ENCODE assay signal across 26 mouse cellular contexts in genomic region chr5:89411536-89411935, GRCm38 (mm10). TPM values are rescaled to one million over a fixed set of nuclear protein-coding genes. Genes with fewer than 3 reads are reported as not detected.
DNase-seq lines count a peak whose midpoint lies in the region; ATAC-seq and TF ChIP-seq lines count a peak whose summit lies in the region.
"Had no signal": no experiment of that assay in that cellular context is flagged by ENCODE, and none has a peak within 500 bp of the region (broad histone marks: within the 10 kb centered on the region; RNA-seq: fewer than 3 reads in every experiment).

No protein-coding gene starts in this region.

- no peaks in the 10 kb centered on the region for H3K4me1 ChIP-seq in hindbrain, postnatal 0 days (ENCODE audit: insufficient read depth, low read length)
- no peaks in the 10 kb centered on the region for H3K4me1 ChIP-seq in hindbrain, embryonic 13.5 days (replicated peaks)
- no peaks in the 10 kb centered on the region for H3K4me1 ChIP-seq in midbrain, embryonic 14.5 days (ENCODE audit: control insufficient read depth, insufficient read depth, low read length)
- H3K4me1 ChIP-seq in midbrain, embryonic 11.5 days (ENCODE audit: control insufficient read depth, insufficient read depth, low read length), result no peaks in the 10 kb centered on the region
- H3K4me1 ChIP-seq in stomach, postnatal 0 days (replicated peaks; ENCODE audit: control insufficient read depth, insufficient read depth), result no peaks in the 10 kb centered on the region
- H3K4me1 ChIP-seq: forebrain, embryonic 15.5 days; heart, embryonic 12.5 days; hindbrain, embryonic 15.5 days; liver, embryonic 12.5 days; midbrain, embryonic 12.5 days had no signal

- no peak overlapping the region for H3K4me3 ChIP-seq in hindbrain, postnatal 0 days (ENCODE audit: low read length)
- H3K4me3 ChIP-seq in hindbrain, embryonic 13.5 days, result no peak overlapping the region
- no peak overlapping the region for H3K4me3 ChIP-seq in midbrain, embryonic 14.5 days (replicated peaks; ENCODE audit: low read depth, low read length)
- H3K4me3 ChIP-seq in midbrain, embryonic 11.5 days (ENCODE audit: low read depth, low read length), result no peak overlapping the region
- H3K4me3 ChIP-seq in stomach, postnatal 0 days (ENCODE audit: low read depth, low read length), result no peak overlapping the region
- H3K4me3 ChIP-seq: forebrain, embryonic 15.5 days; heart, embryonic 12.5 days; hindbrain, embryonic 15.5 days; liver, embryonic 12.5 days; midbrain, embryonic 12.5 days had no signal

- H3K9me3 ChIP-seq in hindbrain, postnatal 0 days (ENCODE audit: low read length), result no peaks in the 10 kb centered on the region
- no peaks in the 10 kb centered on the region for H3K9me3 ChIP-seq in hindbrain, embryonic 13.5 days
- no peaks in the 10 kb centered on the region for H3K9me3 ChIP-seq in midbrain, embryonic 14.5 days (ENCODE audit: control insufficient read depth, low read length)
- H3K9me3 ChIP-seq in midbrain, embryonic 11.5 days (ENCODE audit: control insufficient read depth, low read length), result no peaks in the 10 kb centered on the region
- no peaks in the 10 kb centered on the region for H3K9me3 ChIP-seq in stomach, postnatal 0 days (ENCODE audit: control insufficient read depth, low read length)
- H3K9me3 ChIP-seq: forebrain, embryonic 15.5 days; heart, embryonic 12.5 days; hindbrain, embryonic 15.5 days; liver, embryonic 12.5 days; midbrain, embryonic 12.5 days had no signal

- no peaks in the 10 kb centered on the region for H3K36me3 ChIP-seq in hindbrain, postnatal 0 days (ENCODE audit: insufficient read depth, low read length)
- H3K36me3 ChIP-seq in hindbrain, embryonic 13.5 days, result no peaks in the 10 kb centered on the region
- no peaks in the 10 kb centered on the region for H3K36me3 ChIP-seq in midbrain, embryonic 14.5 days (ENCODE audit: control insufficient read depth, insufficient read depth, low read length)
- H3K36me3 ChIP-seq in midbrain, embryonic 11.5 days (ENCODE audit: control insufficient read depth, insufficient read depth, low read length), result no peaks in the 10 kb centered on the region
- H3K36me3 ChIP-seq in stomach, postnatal 0 days (ENCODE audit: control insufficient read depth, insufficient read depth, low read length), result no peaks in the 10 kb centered on the region
- H3K36me3 ChIP-seq: forebrain, embryonic 15.5 days; heart, embryonic 12.5 days; hindbrain, embryonic 15.5 days; liver, embryonic 12.5 days; midbrain, embryonic 12.5 days had no signal

- ATAC-seq in hindbrain, postnatal 0 days, result 0 out of 2 replicates have a peak, but pooled peaks have one; percentile 58
- ATAC-seq in hindbrain, embryonic 13.5 days (ENCODE audit: low FRiP score), result no peak
- ATAC-seq in midbrain, embryonic 14.5 days (ENCODE audit: low FRiP score, low TSS enrichment), result no peak
- ATAC-seq in midbrain, embryonic 11.5 days (ENCODE audit: low FRiP score), result no peak
- ATAC-seq in stomach, postnatal 0 days (ENCODE audit: low FRiP score, low TSS enrichment), result no peak
- ATAC-seq: activated CD4-positive, CD25-positive, alpha-beta regulatory T cell, adult 4 months; forebrain, embryonic 15.5 days; liver, embryonic 12.5 days had no signal

- H3K27ac ChIP-seq in hindbrain, postnatal 0 days, result no peak overlapping the region
- H3K27ac ChIP-seq in hindbrain, embryonic 13.5 days, result no peak overlapping the region
- no peak overlapping the region for H3K27ac ChIP-seq in midbrain, embryonic 14.5 days (replicated peaks; ENCODE audit: low read depth, low read length)
- no peak overlapping the region for H3K27ac ChIP-seq in midbrain, embryonic 11.5 days (ENCODE audit: low read depth, low read length)
- H3K27ac ChIP-seq in stomach, postnatal 0 days (replicated peaks), result no peak overlapping the region
- H3K27ac ChIP-seq: forebrain, embryonic 15.5 days; hindbrain, embryonic 15.5 days; liver, embryonic 12.5 days; midbrain, embryonic 12.5 days had no signal

- 54% methylated on average over 1 of the region's 1 CpGs for WGBS in hindbrain, postnatal 0 days
- WGBS in hindbrain, embryonic 13.5 days, result 62% methylated on average over 1 of the region's 1 CpGs
- WGBS in midbrain, embryonic 14.5 days, result 57% methylated on average over 1 of the region's 1 CpGs
- 59% methylated on average over 1 of the region's 1 CpGs for WGBS in midbrain, embryonic 11.5 days
- WGBS in stomach, postnatal 0 days, result 49% methylated on average over 1 of the region's 1 CpGs

- TF ChIP-seq CTCF in hindbrain, postnatal 0 days (IDR thresholded peaks at IDR 0.05; ENCODE audit: low read depth), result peak; percentile 55
- peak; percentile 53 for TF ChIP-seq CTCF in stomach, postnatal 0 days (IDR thresholded peaks at IDR 0.05; ENCODE audit: low read depth)

- peak; percentile 78 for DNase-seq in hindbrain, postnatal 0 days (ENCODE audit: low spot score)
- DNase-seq in midbrain, embryonic 14.5 days, result peak; percentile 51
- DNase-seq in midbrain, embryonic 11.5 days (ENCODE audit: low spot score, missing footprints), result no peak
- DNase-seq in brain, adult 2 months (ENCODE audit: low read depth, low spot score), result peak; percentile 45
- no peak for DNase-seq in stomach, postnatal 0 days (ENCODE audit: low spot score)
- DNase-seq in urinary bladder, adult 18-20 months (ENCODE audit: low spot score in 2 of 2), result no peak
- DNase-seq: adrenal gland, postnatal 10 days; cerebellum, adult 11-12 months; cerebellum, postnatal 14 days; heart, postnatal 14 days; kidney, adult 2 months; kidney, postnatal 25 days; layer of hippocampus, adult 9-11 months; lung, adult 2 months; retina, postnatal 1 day; right cerebral cortex, postnatal 4 days; thymus, postnatal 14 days had no signal

- no peaks in the 10 kb centered on the region for H3K27me3 ChIP-seq in hindbrain, postnatal 0 days (ENCODE audit: insufficient read depth, low read length)
- H3K27me3 ChIP-seq in hindbrain, embryonic 13.5 days, result no peaks in the 10 kb centered on the region
- no peaks in the 10 kb centered on the region for H3K27me3 ChIP-seq in midbrain, embryonic 14.5 days (ENCODE audit: control insufficient read depth, insufficient read depth, low read length)
- H3K27me3 ChIP-seq in midbrain, embryonic 11.5 days (ENCODE audit: control insufficient read depth, insufficient read depth, low read length), result no peaks in the 10 kb centered on the region
- H3K27me3 ChIP-seq in stomach, postnatal 0 days (ENCODE audit: control insufficient read depth, insufficient read depth, low read length), result no peaks in the 10 kb centered on the region
- H3K27me3 ChIP-seq: forebrain, embryonic 15.5 days; heart, embryonic 12.5 days; hindbrain, embryonic 15.5 days; liver, embryonic 12.5 days; midbrain, embryonic 12.5 days had no signal

- no peak overlapping the region for H3K9ac ChIP-seq in hindbrain, postnatal 0 days (replicated peaks; ENCODE audit: low read length)
- H3K9ac ChIP-seq in hindbrain, embryonic 13.5 days, result no peak overlapping the region
- no peak overlapping the region for H3K9ac ChIP-seq in midbrain, embryonic 14.5 days (replicated peaks; ENCODE audit: low read length)
- H3K9ac ChIP-seq in midbrain, embryonic 11.5 days (ENCODE audit: low read length), result no peak overlapping the region
- H3K9ac ChIP-seq in stomach, postnatal 0 days (ENCODE audit: low read length), result no peak overlapping the region
- H3K9ac ChIP-seq: forebrain, embryonic 15.5 days; heart, embryonic 12.5 days; hindbrain, embryonic 15.5 days; liver, embryonic 12.5 days; midbrain, embryonic 12.5 days had no signal

- no peak for TF ChIP-seq EP300 in stomach, postnatal 0 days (optimal IDR thresholded peaks at IDR 0.05)

- no peak overlapping the region for H3K4me2 ChIP-seq in hindbrain, postnatal 0 days (ENCODE audit: low read depth, low read length)
- H3K4me2 ChIP-seq in hindbrain, embryonic 13.5 days, result no peak overlapping the region
- no peak overlapping the region for H3K4me2 ChIP-seq in midbrain, embryonic 14.5 days (ENCODE audit: low read length)
- no peak overlapping the region for H3K4me2 ChIP-seq in midbrain, embryonic 11.5 days
- no peak overlapping the region for H3K4me2 ChIP-seq in stomach, postnatal 0 days (replicated peaks; ENCODE audit: low read depth)
- H3K4me2 ChIP-seq: forebrain, embryonic 15.5 days; heart, embryonic 12.5 days; hindbrain, embryonic 15.5 days; liver, embryonic 12.5 days; midbrain, embryonic 12.5 days had no signal

RNA-seq across cellular contexts. Expression of gene Gc, which starts 46.2 kb away (rescaled TPM):
- total RNA-seq in hindbrain, postnatal 0 days (2014; rRNA removed), result 0.42 TPM in 1 of 2 replicates, not detected in the other
- polyA plus RNA-seq in hindbrain, postnatal 0 days (2015; fragmentation: Nextera tagmentation; extraction: Ambion mirVana), result 0.15 and 0.30 TPM in 2 replicates
- polyA plus RNA-seq in hindbrain, embryonic 13.5 days (2015; fragmentation: Nextera tagmentation; extraction: Ambion mirVana), result 0.18 TPM in 1 of 2 replicates, not detected in the other
- polyA plus RNA-seq in midbrain, embryonic 14.5 days (2014; fragmentation: Nextera tagmentation; extraction: Ambion mirVana), result not detected in 2 replicates
- 0.15 TPM in 1 of 2 replicates, not detected in the other for polyA plus RNA-seq in midbrain, embryonic 11.5 days (2014; fragmentation: Nextera tagmentation; extraction: Ambion mirVana)
- polyA plus RNA-seq in stomach, postnatal 0 days (2015; fragmentation: Nextera tagmentation; extraction: Ambion mirVana), result 3.0 and 6.2 TPM in 2 replicates
- total RNA-seq: granulocyte monocyte progenitor cell, adult 5-6 weeks; heart, postnatal 14 days had no signal
- polyA plus RNA-seq: activated CD4-positive, CD25-positive, alpha-beta regulatory T cell, adult 4 months; forebrain, embryonic 15.5 days; limb, embryonic 11.5 days; midbrain, embryonic 12.5 days had no signal

Comparison
In these comparisons a context has a peak if more than half of its experiments do, and no peak if none do; other contexts are left out.
1. DNase-seq: peak in hindbrain, postnatal 0 days (single experiment), midbrain, embryonic 14.5 days (single experiment) and brain, adult 2 months (single experiment); none in midbrain, embryonic 11.5 days (single experiment), stomach, postnatal 0 days (single experiment) and urinary bladder, adult 18-20 months (0 of 2).